Mouse (Mus musculus) limb, embryonic 11.5 days (tissue): ENCODE data around the gene Chd1. TPM values are rescaled to one million over a fixed set of nuclear protein-coding genes. Genes with fewer than 3 reads are reported as not detected.
"Not testable (repeated sequence)": the region's sequence is repeated elsewhere in the genome, so short reads cannot be mapped to it uniquely, and the experiment has no call there.

Experiments used
- ATAC-seq: fragments of 200-750 bp; cut with Nextera tagmentation; 2 replicates; pipeline ENCODE4 v1.8.0; 2017; ENCODE audit warnings: low read depth; ENCODE audit not compliant: insufficient number of reproducible peaks, low FRiP score, low TSS enrichment
- DNase-seq: peaks from one replicate; pipeline ENCODE4 v3.0.0-alpha.2; 2015; ENCODE audit warnings: low spot score
- H3K27ac ChIP-seq: fragments of 300-500 bp; sonication (generic); replicated peaks from 2 replicates; pipeline ENCODE4 v1.5.1; 2014; ENCODE audit warnings: low read depth, mild to moderate bottlenecking, low read length
- H3K27me3 ChIP-seq: fragments of 300-500 bp; sonication (generic); 2 replicates; pipeline ENCODE4 v1.6.1; 2014; ENCODE audit warnings: mild to moderate bottlenecking, low read length, mixed read lengths; ENCODE audit not compliant: control insufficient read depth, insufficient read depth
- H3K36me3 ChIP-seq: fragments of 300-500 bp; sonication (generic); 2 replicates; pipeline ENCODE4 v1.6.1; 2014; ENCODE audit warnings: mild to moderate bottlenecking, low read length, moderate library complexity, mixed read lengths; ENCODE audit not compliant: control insufficient read depth, insufficient read depth
- H3K4me1 ChIP-seq: fragments of 300-500 bp; sonication (generic); 2 replicates; pipeline ENCODE4 v1.6.1; 2014; ENCODE audit warnings: low read length, mixed read lengths; ENCODE audit not compliant: control insufficient read depth, insufficient read depth
- H3K4me2 ChIP-seq: fragments of 300-500 bp; sonication (generic); 2 replicates; pipeline ENCODE4 v1.6.1; 2014; ENCODE audit warnings: low read depth, mild to moderate bottlenecking, moderate library complexity; ENCODE audit not compliant: severe bottlenecking
- H3K4me3 ChIP-seq: fragments of 300-500 bp; sonication (generic); 2 replicates; pipeline ENCODE4 v1.5.1; 2014; ENCODE audit warnings: low read depth, low read length
- H3K9ac ChIP-seq: fragments of 300-500 bp; sonication (generic); 2 replicates; pipeline ENCODE4 v1.6.1; 2014; ENCODE audit warnings: mild to moderate bottlenecking, low read length
- H3K9me3 ChIP-seq: fragments of 300-500 bp; sonication (generic); 2 replicates; pipeline ENCODE4 v1.6.1; 2016; ENCODE audit warnings: low read length; ENCODE audit not compliant: control insufficient read depth
- WGBS: fragments of 180-500 bp; shearing (Covaris S2); extraction: QIAGEN DNeasy Blood & Tissue Kit; methylation state at CpG from one replicate; pipeline ENCODE4 v1.1.7; 2014; 5-methylcytosine and 5-hydroxymethylcytosine counted together
- polyA plus RNA-seq: library from polyadenylated mRNA; unstranded; fragments of >200 nt; fragmentation: Nextera tagmentation; extraction: Ambion mirVana; gene quantifications from 2 replicates; pipeline ENCODE4 v1.2.1, GENCODE M21; 2014

Chd1 gene
- polyA plus RNA-seq, 1 experiment from 2014 or later = 49.0 TPM

GRCm38 (mm10) chr17:15720841-15721240 is 16.1 kb downstream of the Chd1 start:
- H3K4me1 ChIP-seq = no peaks in the 10 kb centered on the region
- H3K9ac ChIP-seq = no peak overlapping the region
- H3K27ac ChIP-seq = no peak overlapping the region
- WGBS = 95% methylated on average over 3 of the region's 3 CpGs
- H3K36me3 ChIP-seq = peaks cover 5% of the 10 kb centered on the region; the same call in 1 of the 2 replicates
- H3K4me3 ChIP-seq = no peak overlapping the region
- no peaks in the 10 kb centered on the region for H3K27me3 ChIP-seq
- H3K4me2 ChIP-seq = no peak overlapping the region
- ATAC-seq = no peak
- H3K9me3 ChIP-seq = no peaks in the 10 kb centered on the region
- no peak for DNase-seq

- peaks cover 18% of the 10 kb centered on the region; the same call in 1 of the 2 replicates for H3K36me3 ChIP-seq
- WGBS = 84% methylated on average over 1 of the region's 1 CpGs
These were observed 18.5 kb downstream of the Chd1 start for GRCm38 (mm10) chr17:15723291-15723690.

GRCm38 (mm10) chr17:15723866-15724475 is 19.2 kb downstream of the Chd1 start:
- not testable (repeated sequence) for H3K27ac ChIP-seq, H3K27me3 ChIP-seq, H3K9ac ChIP-seq, H3K9me3 ChIP-seq, H3K4me3 ChIP-seq, ATAC-seq, H3K4me2 ChIP-seq, DNase-seq, H3K4me1 ChIP-seq
- peaks cover 18% of the 10 kb centered on the region; the same call in 1 of the 2 replicates for H3K36me3 ChIP-seq
- WGBS = 96% methylated on average over 2 of the region's 5 CpGs

More at GRCm38 (mm10) chr17:15723291-15723690, 18.5 kb downstream of the Chd1 start:
- Histone ChIP-seq H3K4me3 (no peak overlapping the region), H3K4me1 (no peaks in the 10 kb centered on the region), H3K9ac (no peak overlapping the region), H3K4me2 (no peak overlapping the region), H3K27me3 (no peaks in the 10 kb centered on the region), H3K9me3 (no peaks in the 10 kb centered on the region), H3K27ac (no peak overlapping the region)
- no peak for ATAC-seq
- DNase-seq = no peak

- H3K4me2 ChIP-seq = no peak overlapping the region
- DNase-seq (no peak), ATAC-seq (no peak)
- no peaks in the 10 kb centered on the region for H3K9me3 ChIP-seq
- peaks cover 14% of the 10 kb centered on the region for H3K36me3 ChIP-seq
- H3K9ac ChIP-seq = no peak overlapping the region
- no peaks in the 10 kb centered on the region for H3K27me3 ChIP-seq
- H3K4me3 ChIP-seq = no peak overlapping the region
- no peak overlapping the region for H3K27ac ChIP-seq
- no peaks in the 10 kb centered on the region for H3K4me1 ChIP-seq
- 94% methylated on average over 5 of the region's 5 CpGs for WGBS
These were observed 26.9 kb downstream of the Chd1 start for GRCm38 (mm10) chr17:15731706-15732105.

GRCm38 (mm10) chr17:15737346-15737917 is 32.7 kb downstream of the Chd1 start:
- Histone ChIP-seq H3K9me3 (no peaks in the 10 kb centered on the region), H3K4me3 (no peak overlapping the region), H3K27ac (no peak overlapping the region), H3K9ac (no peak overlapping the region), H3K36me3 (peaks cover 18% of the 10 kb centered on the region), H3K27me3 (no peaks in the 10 kb centered on the region), H3K4me2 (no peak overlapping the region), H3K4me1 (no peaks in the 10 kb centered on the region)
- 92% methylated on average over 10 of the region's 10 CpGs for WGBS
- ATAC-seq = no peak
- no peak for DNase-seq

- no peak for DNase-seq
- 91% methylated on average over 8 of the region's 8 CpGs for WGBS
These were observed 37.1 kb downstream of the Chd1 start for GRCm38 (mm10) chr17:15741836-15742235.

GRCm38 (mm10) chr17:15742953-15743352 is 38.2 kb downstream of the Chd1 start:
- DNase-seq (no peak), ATAC-seq (no peak)
- Histone ChIP-seq H3K9me3 (no peaks in the 10 kb centered on the region), H3K27me3 (no peaks in the 10 kb centered on the region), H3K4me1 (no peaks in the 10 kb centered on the region), H3K9ac (no peak overlapping the region), H3K4me3 (no peak overlapping the region), H3K4me2 (no peak overlapping the region), H3K36me3 (peaks cover 17% of the 10 kb centered on the region), H3K27ac (no peak overlapping the region)
- whole genome bisulfite sequencing = 94% methylated on average over 10 of the region's 10 CpGs

More at GRCm38 (mm10) chr17:15741836-15742235, 37.1 kb downstream of the Chd1 start:
- H3K4me1 ChIP-seq = no peaks in the 10 kb centered on the region
- no peak overlapping the region for H3K27ac ChIP-seq
- no peak overlapping the region for H3K4me2 ChIP-seq
- H3K9me3 ChIP-seq = no peaks in the 10 kb centered on the region
- H3K36me3 ChIP-seq = peaks cover 20% of the 10 kb centered on the region
- H3K9ac ChIP-seq = no peak overlapping the region
- no peaks in the 10 kb centered on the region for H3K27me3 ChIP-seq
- no peak overlapping the region for H3K4me3 ChIP-seq
- ATAC-seq = no peak

- H3K27ac ChIP-seq = no peak overlapping the region
- no peaks in the 10 kb centered on the region for H3K4me1 ChIP-seq
- no peaks in the 10 kb centered on the region for H3K27me3 ChIP-seq
- H3K9me3 ChIP-seq = no peaks in the 10 kb centered on the region
- no peak overlapping the region for H3K4me3 ChIP-seq
- no peak overlapping the region for H3K9ac ChIP-seq
- DNase-seq (no peak), ATAC-seq (no peak)
- peaks cover 20% of the 10 kb centered on the region for H3K36me3 ChIP-seq
- 91% methylated on average over 5 of the region's 5 CpGs for WGBS
- no peak overlapping the region for H3K4me2 ChIP-seq
These were observed 38.6 kb downstream of the Chd1 start for GRCm38 (mm10) chr17:15743379-15743778.
